Mouse (Mus musculus) C2C12 (cell line): ENCODE data around the gene Bcdin3d. TPM values are rescaled to one million over a fixed set of nuclear protein-coding genes. Genes with fewer than 3 reads are reported as not detected.

Experiments used
- H3K27me3 ChIP-seq: one replicate; pipeline ENCODE4 v1.6.1; 2011; ENCODE audit not compliant: control insufficient read depth, insufficient read depth, insufficient read length
- H3K36me3 ChIP-seq: one replicate; pipeline ENCODE4 v1.6.1; 2011; ENCODE audit not compliant: control insufficient read depth, insufficient read depth
- H3K4me3 ChIP-seq: one replicate; pipeline ENCODE4 v1.5.1; 2011; ENCODE audit warnings: mild to moderate bottlenecking, control low read depth; ENCODE audit not compliant: poor library complexity, insufficient read depth, severe bottlenecking
- H3K79me2 ChIP-seq: one replicate; pipeline ENCODE4 v1.6.1; 2011; ENCODE audit not compliant: control insufficient read depth, insufficient read depth
- H3K79me3 ChIP-seq: one replicate; pipeline ENCODE4 v1.6.1; 2011; ENCODE audit warnings: low read depth, control low read depth
- H3ac ChIP-seq: one replicate; pipeline ENCODE3; 2011; ENCODE audit warnings: low read depth; ENCODE audit not compliant: control insufficient read depth, insufficient read length
- CEBPB ChIP-seq: IDR thresholded peaks from one replicate; pipeline ENCODE4 v1.6.1; 2011; ENCODE audit warnings: low read depth, mild to moderate bottlenecking, control low read depth, moderate library complexity
- CTCF ChIP-seq: IDR thresholded peaks from one replicate; pipeline ENCODE4 v1.5.1; 2011; ENCODE audit not compliant: control insufficient read depth, insufficient read depth, insufficient read length
- FOSL1 ChIP-seq: IDR thresholded peaks from one replicate; pipeline ENCODE4 v1.8.0; 2011; ENCODE audit warnings: mild to moderate bottlenecking, low read length; ENCODE audit not compliant: poor library complexity, insufficient read depth, severe bottlenecking
- MAX ChIP-seq: IDR thresholded peaks from one replicate; pipeline ENCODE4 v1.6.1; 2011; ENCODE audit warnings: mild to moderate bottlenecking, control low read depth
- MYOD1 ChIP-seq: IDR thresholded peaks from one replicate; pipeline ENCODE4 v1.6.1; 2011; ENCODE audit warnings: low read depth; ENCODE audit not compliant: control insufficient read depth, insufficient read length
- MYOG ChIP-seq: IDR thresholded peaks from one replicate; pipeline ENCODE4 v1.6.1; 2011; ENCODE audit not compliant: control insufficient read depth, insufficient read length; ENCODE audit errors: extremely low read depth
- USF1 ChIP-seq: IDR thresholded peaks from one replicate; pipeline ENCODE4 v1.6.1; 2011; ENCODE audit warnings: low read depth, mild to moderate bottlenecking, control low read depth, moderate library complexity
- long read RNA-seq, 2 experiments: library from polyadenylated mRNA; unstranded; transcript quantifications; one replicate each; pipeline ENCODE4 v2.0.0; 2019 to 2020
- polyA plus RNA-seq: library from polyadenylated mRNA; unstranded; fragments of >200 nt; fragmentation: generic; extraction: Trizol; gene quantifications from one replicate; pipeline ENCODE4 v1.2.1, GENCODE M21; 2012; ENCODE audit warnings: missing spikeins

Gene Bcdin3d
- 12.4 TPM for polyA plus RNA-seq
- long read RNA-seq, experiment 1, full-length matches to known transcripts: 12 of 12 reads
- long read RNA-seq, experiment 1, partial matches to known transcripts: 0 of 12 reads
- long read RNA-seq, experiment 1, other reads (novel, unspliced or antisense): 0 of 12 reads
- long read RNA-seq, experiment 2, transcript Bcdin3d-201 (2 exons, 1,276 nt): major isoform, 11 of 11 reads
- long read RNA-seq, experiment 2, partial matches to known transcripts: 0 of 11 reads
- long read RNA-seq, experiment 2, other reads (novel, unspliced or antisense): 0 of 11 reads

DNA sequence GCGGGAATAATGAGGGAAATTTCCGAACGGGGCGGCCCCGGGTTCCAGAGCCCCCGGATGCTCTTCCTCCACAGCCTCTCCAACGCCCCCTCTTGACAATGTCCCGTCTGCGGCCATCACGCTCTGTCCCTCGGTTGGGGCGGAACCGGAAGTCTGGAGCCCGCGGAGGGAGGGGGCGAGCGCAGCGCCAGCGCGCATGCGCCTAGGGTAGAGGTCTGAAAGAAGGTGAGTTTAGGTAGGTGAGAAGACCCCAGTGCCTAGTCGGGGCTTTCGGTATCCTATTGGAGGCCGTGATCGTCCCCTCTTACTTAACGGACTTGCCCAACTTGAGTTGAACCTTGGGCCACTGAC lies at the start of gene Bcdin3d:
Gene Bcdin3d (minus strand): TSS at position 155 of the 351 bp plus-strand sequence.
- peaks cover 24% of the 10 kb centered on the region for H3K79me2 ChIP-seq
- no peaks in the 10 kb centered on the region for H3K27me3 ChIP-seq
- H3K79me3 ChIP-seq: no peaks in the 10 kb centered on the region
- peaks cover 26% of the 10 kb centered on the region for H3K36me3 ChIP-seq
- no peak for TF ChIP-seq CEBPB
- peak; percentile 67 for TF ChIP-seq MAX
- TF ChIP-seq USF1: no peak
- peak; percentile 3 for TF ChIP-seq CTCF
- no peak for TF ChIP-seq MYOD1
- peak within 1 kb of the TSS; percentile 89 for H3ac ChIP-seq
- peak within 1 kb of the TSS; percentile 88 for H3K4me3 ChIP-seq

DNA sequence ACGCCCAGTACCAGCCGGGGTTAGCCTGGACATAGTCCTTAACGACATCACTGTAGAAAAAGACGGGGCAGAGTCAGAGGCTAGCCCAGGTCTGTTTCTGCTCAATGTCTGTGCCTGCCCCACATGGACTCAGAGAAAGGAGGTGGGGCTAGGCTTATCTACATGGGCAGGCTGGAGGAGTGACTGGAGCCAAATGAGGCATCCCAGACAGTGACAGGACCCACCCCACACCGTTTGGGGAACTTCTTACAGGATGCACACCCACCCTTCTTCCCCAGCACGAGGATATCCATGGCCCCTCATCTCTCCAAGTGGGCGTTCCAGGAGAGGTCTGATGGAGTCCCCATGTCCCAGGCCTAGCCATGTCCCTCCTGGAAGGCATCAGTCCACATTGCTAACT lies 45.8 kb upstream of the Bcdin3d start:
- Histone ChIP-seq H3K27me3 (no peaks in the 10 kb centered on the region), H3K79me3 (no peaks in the 10 kb centered on the region), H3ac (no peak overlapping the region), H3K36me3 (no peaks in the 10 kb centered on the region), H3K4me3 (no peak overlapping the region), H3K79me2 (no peaks in the 10 kb centered on the region)
- TF ChIP-seq CTCF (no peak), USF1 (no peak), MYOG (no peak), MAX (no peak), FOSL1 (no peak), CEBPB (no peak), MYOD1 (no peak)

DNA sequence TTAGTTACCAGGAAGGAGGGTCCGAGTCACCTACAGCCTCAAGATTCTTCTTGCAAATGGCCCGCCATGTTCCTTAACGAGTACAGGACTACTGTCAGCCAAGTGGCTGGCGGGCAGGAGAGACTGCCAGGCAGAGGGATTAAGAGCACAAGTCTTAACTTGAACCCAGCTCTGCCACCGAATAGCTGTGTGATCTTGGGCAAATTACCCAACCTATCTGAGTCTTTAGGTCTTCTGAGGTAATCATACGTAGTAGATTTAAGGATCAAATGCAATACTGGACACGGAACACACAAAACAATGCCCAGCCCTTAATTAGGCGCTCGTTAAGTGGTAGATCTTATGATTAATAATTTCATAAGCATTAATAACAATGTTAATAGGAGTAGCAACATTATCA lies 45.1 kb upstream of the Bcdin3d start:
- Histone ChIP-seq H3K27me3 (no peaks in the 10 kb centered on the region), H3K4me3 (no peak overlapping the region), H3K79me3 (no peaks in the 10 kb centered on the region), H3K36me3 (no peaks in the 10 kb centered on the region), H3ac (no peak overlapping the region), H3K79me2 (no peaks in the 10 kb centered on the region)
- TF ChIP-seq MYOG: no peak
- TF ChIP-seq CTCF: no peak
- no peak for TF ChIP-seq MYOD1
- TF ChIP-seq MAX: no peak
- TF ChIP-seq CEBPB: no peak
- no peak for TF ChIP-seq FOSL1
- TF ChIP-seq USF1: no peak

DNA sequence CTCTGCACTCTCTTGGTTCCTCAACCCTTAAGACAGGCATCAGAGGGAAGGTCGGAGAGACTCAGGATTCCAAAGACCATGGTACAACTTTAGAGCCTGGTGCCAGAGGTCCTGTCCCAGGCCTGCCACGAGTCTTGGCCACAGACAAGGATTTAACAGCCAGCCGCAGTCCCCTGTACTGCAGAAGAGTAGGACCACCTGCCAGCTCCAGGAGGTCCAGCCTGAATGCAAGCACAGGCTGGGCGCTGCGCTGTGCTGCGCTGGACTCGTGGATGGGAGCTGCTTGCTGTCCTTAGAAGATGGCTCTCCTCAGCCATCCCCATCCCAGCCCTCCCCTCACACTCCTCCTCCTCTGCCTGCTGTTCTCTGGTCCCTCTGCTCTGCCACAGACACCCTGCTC lies 43.2 kb upstream of the Bcdin3d start:
- H3K27me3 ChIP-seq: no peaks in the 10 kb centered on the region
- H3ac ChIP-seq: no peak overlapping the region
- TF ChIP-seq MYOD1: no peak
- TF ChIP-seq CEBPB: no peak
- no peak for TF ChIP-seq USF1
- no peak for TF ChIP-seq CTCF
- no peak for TF ChIP-seq MYOG
- TF ChIP-seq MAX: no peak
- no peak for TF ChIP-seq FOSL1
- no peaks in the 10 kb centered on the region for H3K36me3 ChIP-seq
- H3K79me3 ChIP-seq: no peaks in the 10 kb centered on the region
- H3K4me3 ChIP-seq: no peak overlapping the region
- no peaks in the 10 kb centered on the region for H3K79me2 ChIP-seq

DNA sequence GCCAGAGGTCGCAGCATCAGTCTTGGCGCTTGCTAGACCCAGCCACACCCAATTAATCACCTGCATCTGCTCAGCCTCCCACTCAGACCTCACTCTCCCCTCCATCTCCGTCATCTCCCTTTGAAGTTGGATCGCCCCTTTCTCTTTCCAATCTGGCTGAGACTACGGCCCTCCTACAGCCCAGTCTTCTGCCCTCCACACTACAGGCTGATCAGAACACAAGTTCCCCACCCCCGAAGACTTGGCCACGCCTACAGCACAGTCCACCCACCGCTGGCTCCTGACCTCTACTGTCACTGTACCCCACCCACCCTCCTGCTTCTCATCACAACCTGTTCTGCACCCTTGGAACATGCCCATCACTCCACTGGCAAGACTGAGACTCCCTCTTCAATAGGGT lies 42.2 kb upstream of the Bcdin3d start:
- no peaks in the 10 kb centered on the region for H3K36me3 ChIP-seq
- no peaks in the 10 kb centered on the region for H3K27me3 ChIP-seq
- H3ac ChIP-seq: no peak overlapping the region
- no peak overlapping the region for H3K4me3 ChIP-seq
- H3K79me2 ChIP-seq: no peaks in the 10 kb centered on the region
- H3K79me3 ChIP-seq: no peaks in the 10 kb centered on the region
- no peak for TF ChIP-seq USF1
- TF ChIP-seq CTCF: no peak
- no peak for TF ChIP-seq MYOG
- TF ChIP-seq MAX: no peak

DNA sequence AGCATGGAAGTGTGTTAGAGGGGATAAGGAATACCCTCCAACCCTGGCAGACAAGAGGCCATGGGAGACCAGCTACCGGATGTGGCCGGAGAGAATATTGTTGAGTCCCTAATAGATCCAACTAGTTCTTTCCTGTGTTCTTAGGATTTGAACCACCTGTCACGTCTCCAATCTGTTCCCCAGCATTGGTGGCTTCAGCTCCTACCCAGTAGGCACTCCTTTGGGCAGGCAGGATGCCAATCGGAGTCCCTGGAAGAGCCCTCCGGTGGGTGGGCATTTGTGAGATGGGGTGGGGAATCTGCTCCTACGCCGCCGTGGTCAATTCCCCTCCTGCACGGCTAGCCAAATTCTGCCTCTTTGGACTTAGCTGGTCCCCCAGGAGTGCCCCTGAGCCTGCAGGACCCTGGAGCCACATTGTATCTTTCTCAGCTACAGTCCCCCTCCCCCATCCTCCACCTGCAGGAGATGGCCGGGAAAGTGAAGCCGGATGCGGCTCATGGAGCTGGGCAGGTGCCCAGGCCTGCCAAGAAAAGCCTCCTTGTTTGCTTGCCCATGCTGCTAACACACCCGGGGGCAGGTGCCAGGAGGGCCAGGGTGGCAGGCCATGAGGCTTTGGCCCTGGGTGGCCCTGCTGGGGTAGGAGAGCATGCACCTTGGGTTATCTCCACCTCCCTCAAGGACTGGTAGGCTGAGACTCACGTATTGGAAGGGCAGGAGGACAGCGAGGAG lies 37.4 kb upstream of the Bcdin3d start:
- TF ChIP-seq USF1 (no peak), MYOG (no peak), CTCF (no peak), MYOD1 (no peak), CEBPB (no peak), FOSL1 (no peak), MAX (no peak)
- H3K36me3 ChIP-seq: no peaks in the 10 kb centered on the region
- H3K27me3 ChIP-seq: no peaks in the 10 kb centered on the region
- no peak overlapping the region for H3ac ChIP-seq
- no peak overlapping the region for H3K4me3 ChIP-seq
- H3K79me3 ChIP-seq: no peaks in the 10 kb centered on the region
- no peaks in the 10 kb centered on the region for H3K79me2 ChIP-seq
